Mouse (Mus musculus) adrenal gland, postnatal 4 days (tissue): ENCODE results near the gene Tmem38b. TPM values are rescaled to one million over a fixed set of nuclear protein-coding genes. Genes with fewer than 3 reads are reported as not detected.

Experiments used
- DNase-seq, 2 experiments: peaks; one replicate each; pipeline ENCODE4 v3.0.0; 2021 to 2022; ENCODE audit warnings: low spot score in 2 of 2, mixed read lengths in 2 of 2
- total RNA-seq, 2 experiments: library from RNA; stranded (reverse); gene quantifications; 2 replicates each; pipeline ENCODE4 v1.2.3; 2021

Gene Tmem38b
- total RNA-seq, 2 experiments from 2014 or later, result 21.5 to 24.3 TPM

DNA sequence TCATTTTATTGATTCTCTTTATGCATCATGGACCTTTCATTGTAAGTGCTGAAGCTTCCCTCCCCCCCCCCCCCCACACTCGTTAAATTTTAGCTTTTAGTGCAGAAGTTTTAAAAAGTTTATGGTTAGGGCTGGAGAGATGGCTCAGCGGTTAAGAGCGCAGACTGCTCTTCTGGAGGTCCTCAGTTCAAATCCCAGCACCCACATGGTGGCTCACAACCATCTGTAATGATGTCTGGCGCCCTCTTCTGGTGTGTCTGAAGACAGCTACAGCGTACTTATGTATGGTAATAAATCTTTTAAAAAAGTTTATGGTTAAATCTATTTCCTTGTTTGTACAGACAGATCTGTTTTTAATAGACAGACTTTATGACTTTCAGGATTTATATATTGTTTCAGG, 2.0 kb downstream of the Tmem38b start:
- no peak for DNase-seq

DNA sequence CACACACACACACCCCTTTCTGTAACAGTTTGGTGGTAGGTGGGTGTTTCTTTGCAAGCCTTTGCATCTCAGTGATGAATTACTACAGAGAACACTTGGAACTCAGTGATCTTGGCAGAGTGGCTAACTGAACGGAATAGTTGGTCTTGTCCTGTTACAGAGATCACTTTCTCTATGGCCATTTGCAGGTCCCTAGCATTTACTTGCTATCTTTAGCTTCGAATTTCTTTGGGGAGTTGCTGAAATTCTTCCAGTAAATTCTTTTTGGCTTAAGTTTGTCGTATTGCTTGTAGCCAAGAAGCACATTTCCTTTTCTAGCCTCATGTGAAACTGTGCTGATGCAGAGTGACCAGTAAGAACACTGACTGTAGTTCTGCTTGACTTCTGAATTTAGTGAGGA, 3.1 kb downstream of the Tmem38b start:
- no peak for DNase-seq

DNA sequence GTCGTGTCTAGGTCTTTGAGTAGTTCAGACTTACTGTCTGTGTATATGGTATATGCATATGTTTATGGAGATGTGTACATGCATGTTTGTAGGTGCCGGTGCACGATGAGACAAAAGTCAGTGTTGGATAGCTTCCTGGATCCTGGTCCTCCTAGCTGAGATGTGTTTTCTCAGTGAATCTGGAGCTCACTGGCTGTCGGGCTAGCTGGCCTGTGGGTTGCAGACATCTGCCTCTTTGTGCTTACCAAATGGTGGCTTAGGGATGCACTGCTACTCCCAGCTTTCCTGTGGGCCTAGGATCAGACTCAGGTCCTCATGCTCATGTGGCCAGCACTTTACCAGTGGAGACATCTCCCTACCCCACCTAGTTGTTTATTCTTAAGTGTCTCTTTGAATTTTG, 4.2 kb downstream of the Tmem38b start:
- no peak for DNase-seq

DNA sequence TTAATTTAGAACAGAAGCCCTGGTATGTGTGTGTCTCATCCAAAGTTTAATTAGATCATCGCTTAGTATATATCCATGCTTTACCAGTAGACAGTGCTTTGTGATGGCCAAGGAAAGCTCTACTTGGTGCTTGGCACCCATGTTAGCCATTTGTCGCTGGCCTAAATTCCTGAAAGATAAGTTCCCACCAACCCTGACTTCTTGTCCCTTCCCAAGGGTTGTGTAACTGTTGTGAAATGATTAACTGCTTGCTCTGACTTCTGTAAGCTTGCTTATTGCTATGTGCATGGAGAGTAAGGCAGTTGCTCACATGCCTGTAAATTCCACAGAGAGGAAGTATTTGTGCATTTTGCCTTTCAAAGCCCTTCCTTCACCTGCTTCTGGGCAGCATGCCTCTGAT, 4.7 kb downstream of the Tmem38b start:
- DNase-seq, result no peak

DNA sequence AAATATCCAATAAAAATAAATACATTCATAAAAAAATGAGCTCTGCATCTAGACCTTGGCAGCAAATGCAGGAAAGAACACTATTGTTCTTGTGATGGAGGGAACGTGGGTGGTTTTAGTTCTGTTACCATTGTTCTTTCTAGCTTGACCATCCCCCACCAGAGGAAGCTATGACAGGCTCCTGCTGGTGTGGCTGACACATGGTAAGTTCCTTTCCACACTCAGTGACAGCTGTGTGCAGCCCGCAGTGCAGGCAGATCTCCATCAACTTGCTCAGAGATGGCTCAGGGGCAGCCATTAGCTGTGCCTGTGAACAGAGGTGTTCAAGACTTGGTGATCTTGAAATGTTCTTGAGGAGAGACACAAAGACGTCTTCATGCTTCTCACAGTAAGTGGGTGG, 6.5 kb downstream of the Tmem38b start:
- no peak for DNase-seq

DNA sequence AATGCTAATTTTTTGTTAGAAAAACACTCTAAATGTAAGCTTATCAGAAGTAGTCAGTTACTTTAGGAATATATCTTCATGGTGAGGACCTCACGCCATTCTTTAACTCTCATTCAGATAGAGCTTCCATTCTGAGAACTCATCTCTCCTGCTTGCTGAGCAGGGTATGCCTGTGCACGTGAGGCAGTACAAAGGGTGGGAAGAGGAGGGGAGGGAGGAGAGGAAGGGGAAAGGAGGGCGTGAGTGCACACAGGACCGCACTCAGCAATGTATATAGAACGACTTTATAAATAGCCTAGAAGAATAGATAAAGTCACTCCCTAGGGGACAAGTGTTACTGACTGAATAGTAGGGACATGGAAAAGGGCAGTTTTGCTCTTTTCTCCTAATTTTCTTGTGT, 11.1 kb downstream of the Tmem38b start:
- DNase-seq, result no peak

DNA sequence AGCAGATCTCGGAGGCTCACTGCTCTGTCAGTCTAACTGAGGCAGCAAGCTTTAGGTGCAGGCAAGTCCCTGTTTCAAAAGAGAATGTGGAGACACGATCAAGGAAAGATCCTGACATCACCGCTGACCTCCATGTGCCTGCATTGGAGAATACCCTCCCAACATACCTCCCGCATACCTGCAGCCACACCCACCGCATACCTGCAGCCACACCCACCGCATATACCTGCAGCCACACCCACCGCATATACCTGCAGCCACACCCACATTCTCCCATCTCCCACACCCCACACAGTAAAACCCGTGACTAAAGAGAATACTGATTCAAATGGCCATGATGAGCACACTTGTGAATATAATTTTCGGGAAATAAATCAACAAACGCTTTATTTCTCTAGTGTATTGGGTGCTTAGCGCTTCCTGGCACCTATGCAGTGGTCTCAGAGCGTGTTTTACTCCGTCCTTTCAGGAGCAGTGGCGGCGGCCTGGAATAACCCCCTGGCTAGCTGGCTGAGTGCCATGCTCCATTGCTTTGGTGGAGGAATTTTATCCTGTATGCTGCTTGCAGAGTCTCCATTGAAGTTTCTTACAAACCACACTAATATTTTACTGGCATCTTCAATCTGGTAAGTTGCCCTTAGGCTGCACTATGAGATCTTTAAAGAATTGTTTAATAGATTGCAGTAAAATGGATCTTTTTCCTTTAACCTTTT, 14.5 kb downstream of the Tmem38b start:
- no peak for DNase-seq

DNA sequence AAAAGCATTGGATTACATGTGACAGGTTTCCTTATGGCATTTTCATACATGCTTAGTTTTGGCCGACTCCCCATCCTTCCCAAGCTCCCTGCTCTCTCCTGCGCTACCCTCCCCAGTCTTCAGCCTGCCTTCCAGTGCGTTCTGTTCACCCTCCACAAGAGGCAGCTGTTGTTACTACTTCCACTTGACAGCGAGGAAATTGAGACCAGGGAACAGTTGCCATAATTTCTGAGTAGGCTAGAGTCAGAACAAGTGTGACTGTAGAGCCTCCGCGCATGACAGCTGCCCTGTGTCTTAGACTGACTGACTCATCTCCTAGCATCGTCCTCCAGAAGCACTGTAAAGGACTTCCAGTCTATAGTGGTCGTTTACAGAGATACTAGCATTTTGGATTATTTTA, 17.7 kb downstream of the Tmem38b start:
- no peak for DNase-seq

DNA sequence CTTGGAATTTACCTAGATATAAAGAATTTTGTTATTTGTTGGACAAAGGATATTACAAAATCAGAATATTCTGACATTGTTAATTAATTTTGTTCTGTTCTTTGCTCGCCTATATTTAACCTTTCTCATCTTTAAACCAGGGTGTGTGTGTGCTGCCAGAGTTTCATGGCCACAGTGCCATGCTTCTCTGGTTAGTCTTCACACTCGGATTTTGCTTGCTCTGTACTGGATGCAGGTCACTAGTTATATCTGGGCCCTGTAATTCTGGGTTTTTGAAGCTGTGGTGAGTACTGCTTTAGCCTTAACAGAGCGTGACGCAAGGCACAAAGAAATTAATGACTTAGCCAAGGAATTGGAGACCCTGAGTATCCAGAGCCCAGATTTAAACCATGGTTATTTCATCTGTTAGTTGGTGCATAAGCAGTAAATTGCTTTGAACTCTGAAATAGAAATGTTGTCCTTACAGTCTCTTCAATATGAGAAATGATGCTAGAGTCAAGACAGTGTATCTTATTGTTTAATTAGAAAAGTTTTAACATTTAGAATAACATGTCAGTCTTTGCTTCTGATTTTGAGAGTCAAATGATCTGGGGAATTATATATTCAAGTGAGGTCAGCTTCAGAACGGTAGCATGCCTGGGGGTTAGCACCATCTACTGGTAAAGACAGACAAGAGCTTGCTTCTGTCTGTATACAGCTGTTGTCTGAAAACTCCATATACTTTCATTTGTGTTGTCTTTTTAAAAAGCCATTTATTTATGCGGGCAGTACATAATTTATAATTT, 19.2 kb downstream of the Tmem38b start:
- DNase-seq, result no peak

DNA sequence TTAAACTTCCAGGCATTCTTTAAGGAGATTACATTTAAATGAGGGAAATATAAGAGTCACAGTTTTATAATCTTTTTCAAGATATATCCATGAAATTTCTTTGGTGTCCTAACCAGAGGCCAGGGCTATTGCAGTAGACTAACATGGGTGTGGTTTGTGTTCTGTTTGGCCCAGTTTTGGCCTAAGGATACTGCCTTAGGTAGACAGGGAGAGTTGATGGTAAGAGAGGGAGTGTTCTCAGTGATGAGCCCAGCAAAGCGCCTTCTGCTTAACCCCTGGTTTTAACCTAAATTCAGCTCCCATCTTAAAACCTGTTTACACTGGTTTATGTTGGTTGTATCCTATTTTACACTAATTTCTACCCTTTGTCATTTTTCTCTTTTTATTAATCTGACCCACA, 19.8 kb downstream of the Tmem38b start:
- no peak for DNase-seq

DNA sequence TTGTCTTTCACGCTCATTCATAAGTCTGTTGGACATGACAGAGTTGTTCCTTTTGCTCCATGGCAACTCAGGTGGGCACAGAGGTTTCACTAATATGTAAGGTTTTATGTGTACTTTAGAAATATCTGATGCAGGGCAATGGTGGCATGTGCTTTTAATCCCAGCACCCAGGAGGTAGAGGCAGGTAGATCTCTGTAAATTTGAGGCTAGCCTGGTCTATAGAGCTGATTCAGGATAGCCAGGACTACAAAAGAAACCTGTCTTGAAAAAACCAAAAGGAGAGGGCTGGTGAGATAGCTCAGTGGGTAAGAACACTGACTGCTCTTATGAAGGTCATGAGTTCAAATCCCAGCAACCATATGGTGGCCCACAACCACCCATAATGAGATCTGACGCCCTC, 20.5 kb downstream of the Tmem38b start:
- DNase-seq, result no peak

DNA sequence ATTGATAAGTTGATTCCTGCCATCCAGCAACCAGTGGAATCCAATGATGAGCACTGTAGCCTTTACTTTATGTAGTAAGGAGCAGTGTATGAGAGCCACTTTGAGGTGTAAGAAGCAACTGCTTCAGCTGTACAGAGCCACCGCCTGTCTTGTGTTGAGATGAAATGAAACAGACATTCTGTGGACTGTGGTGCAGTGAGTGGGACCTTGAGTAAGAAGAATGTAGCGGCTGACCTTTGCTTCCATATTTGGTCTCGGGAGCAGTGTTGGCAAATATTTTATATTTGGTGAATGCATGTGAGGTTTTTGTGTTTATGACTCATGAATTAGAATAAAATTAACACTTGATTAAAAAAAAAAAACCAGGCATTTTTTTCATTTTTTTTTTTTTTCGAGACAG, 21.7 kb downstream of the Tmem38b start:
- DNase-seq, result no peak

DNA sequence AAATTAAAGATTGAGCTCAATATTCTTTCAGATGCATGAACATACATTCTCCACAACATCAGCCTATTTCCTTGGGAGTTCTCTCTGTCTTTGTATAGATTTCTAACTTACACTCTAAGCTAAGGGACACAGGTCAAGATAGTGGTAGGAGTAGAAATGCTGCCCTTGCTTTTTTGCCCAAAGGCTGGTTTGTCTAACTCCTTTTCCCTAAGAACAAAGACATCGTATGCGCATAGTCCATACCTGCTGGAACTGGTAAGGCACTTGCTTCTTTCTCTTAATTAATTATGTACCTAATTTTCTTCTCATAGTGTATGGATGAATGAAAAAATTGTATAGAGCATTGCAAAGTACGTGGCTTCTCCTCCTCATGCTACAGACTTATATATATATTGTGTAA, 22.5 kb downstream of the Tmem38b start:
- DNase-seq, result no peak

DNA sequence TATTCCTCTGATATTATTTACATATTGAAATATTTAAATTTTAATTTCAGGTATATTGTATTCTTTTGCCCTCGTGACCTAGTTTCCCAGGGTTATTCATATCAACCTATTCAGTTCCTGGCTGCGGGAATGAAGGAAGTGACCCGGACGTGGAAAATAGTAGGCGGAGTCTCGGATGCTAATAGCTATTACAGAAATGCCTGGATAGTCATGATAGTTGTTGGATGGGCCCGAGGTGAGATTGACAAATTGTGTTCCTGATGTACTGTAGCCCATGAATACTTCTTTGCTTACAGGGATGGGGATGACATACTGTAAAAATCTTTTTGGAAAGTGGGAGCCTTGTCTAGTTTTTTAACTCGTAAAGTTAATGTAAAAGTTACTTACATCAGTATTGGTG, 23.0 kb downstream of the Tmem38b start:
- no peak for DNase-seq

DNA sequence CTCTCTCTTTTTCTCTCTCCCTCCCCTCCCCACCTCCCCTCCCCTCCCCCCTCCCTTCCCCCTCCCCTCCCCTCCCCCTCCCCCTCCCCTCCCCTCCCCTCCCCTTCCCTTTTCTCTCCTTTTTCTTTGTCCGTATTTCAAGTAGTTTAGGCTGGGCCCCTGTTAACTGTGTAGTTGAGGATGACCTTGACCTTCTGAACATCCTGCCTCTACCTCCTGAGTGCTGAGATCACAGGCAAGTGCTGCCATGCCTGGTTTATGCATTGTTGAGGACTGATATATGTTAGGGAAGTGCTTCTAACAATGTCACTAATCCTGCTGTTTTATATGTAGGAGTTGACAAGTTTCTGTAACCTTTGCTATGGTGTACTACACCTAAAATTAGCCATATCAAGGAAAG, 24.0 kb downstream of the Tmem38b start:
- DNase-seq, result no peak

DNA sequence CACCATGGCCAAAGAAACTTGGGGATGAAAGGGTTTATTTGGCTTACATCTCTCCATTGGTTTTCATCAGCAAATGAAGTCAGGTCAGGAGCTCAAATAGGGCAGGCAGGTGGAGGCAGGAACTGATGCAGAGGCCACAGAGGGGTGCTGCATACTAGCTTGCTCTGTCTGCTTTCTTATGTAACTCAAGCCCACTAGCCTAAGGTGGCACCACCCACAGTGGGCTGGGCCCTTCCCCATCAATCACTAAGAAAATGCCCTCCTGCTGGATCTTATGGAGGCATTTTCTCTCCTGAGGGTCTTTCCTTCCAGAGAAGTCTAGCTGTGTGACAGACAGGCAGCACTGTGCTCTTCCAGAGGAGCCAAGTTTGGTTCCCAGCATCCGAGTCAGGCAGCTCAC, 27.5 kb downstream of the Tmem38b start:
- DNase-seq, result no peak

DNA sequence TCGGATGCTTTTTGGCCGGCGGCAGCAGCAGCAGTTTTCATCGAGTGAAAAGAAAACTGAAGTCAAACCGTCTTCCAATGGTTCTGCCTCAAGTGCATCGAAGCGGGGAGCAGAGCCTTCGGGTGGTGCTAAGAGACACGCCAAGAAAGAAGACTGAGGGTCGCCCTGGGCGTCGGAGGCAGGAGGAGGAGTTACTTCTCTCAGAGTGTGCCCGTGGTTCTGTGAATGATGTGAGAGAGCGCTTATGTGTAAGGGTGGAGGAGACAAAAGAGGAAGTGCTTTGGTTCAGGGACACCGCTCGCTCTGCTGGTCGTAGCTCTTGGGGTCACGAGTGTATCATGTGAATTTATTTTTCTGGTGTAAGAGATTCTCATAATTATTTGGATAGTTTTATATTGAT, 34.1 kb downstream of the Tmem38b start:
- no peak for DNase-seq

DNA sequence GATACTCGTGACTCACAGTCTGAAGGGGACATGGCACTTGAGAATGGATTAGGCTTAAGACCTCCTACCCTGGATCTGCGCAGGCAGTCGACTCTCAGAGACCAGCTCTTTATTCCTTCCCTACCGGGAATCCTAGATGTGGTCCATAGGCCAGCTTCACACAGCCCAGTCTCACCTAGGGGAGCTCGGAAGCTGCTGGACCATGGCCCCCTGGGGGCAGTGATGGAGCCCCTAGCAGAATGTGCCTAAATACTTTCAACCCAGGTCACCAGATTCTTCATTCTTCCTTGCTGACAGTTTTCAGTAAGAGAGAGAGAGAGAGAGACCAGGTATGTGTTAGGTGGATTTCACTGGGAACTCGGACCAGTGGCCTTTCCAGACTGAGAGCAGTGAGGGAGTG, 36.3 kb downstream of the Tmem38b start:
- DNase-seq, result no peak

DNA sequence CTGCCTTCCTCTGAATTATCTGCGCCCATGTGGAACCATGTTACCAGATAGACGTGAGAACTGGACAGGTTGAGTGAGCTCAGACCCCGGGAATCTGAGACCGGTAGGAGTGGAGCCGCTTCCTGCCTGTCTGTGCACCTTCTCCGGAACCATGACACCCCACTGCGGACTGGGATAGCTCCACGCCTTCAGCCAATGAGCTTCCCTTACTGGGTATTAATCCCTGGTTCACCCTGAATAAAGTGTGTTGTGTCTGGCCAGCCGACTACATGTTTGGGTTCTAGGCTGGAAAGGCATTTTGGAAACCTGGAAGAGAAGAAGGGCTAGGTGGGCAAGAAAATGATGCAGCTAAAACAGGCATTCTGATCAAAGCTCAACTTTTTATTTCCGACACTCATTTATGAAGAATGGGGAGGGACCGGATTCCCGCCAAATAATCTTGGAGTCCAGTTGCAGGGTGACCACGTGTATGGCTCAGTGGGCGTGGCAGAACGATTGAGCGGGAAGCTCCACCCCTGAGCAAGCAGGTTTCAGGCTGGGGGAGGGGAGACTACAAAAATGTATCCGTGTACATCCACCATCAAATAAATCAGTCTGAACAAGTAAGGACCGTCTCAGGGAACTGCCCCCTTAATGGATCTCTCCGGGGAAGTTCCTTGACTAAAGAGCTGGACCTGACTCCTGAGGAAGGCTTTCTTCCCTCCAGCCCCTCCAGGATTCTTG, 38.4 kb downstream of the Tmem38b start:
- no peak for DNase-seq

DNA sequence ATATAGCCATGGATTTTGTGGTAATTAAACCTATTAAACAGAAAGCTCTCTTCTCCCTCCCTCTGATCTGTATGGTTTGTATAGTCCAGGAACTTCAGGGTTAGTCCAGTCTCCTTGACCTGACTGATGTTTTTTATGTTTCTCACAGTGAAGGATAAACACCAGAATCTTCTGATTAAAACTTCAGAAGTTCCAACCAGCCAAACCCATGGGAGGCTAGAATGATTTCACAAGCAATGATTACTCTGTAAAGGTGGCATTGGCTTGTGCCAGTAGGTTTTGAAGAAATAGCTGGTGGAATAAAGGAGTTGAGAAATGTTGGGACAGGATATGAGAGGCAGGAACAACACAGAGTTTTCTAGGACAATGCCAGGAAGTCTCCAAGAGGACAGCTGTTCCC, 40.6 kb downstream of the Tmem38b start:
- DNase-seq, result no peak

DNA sequence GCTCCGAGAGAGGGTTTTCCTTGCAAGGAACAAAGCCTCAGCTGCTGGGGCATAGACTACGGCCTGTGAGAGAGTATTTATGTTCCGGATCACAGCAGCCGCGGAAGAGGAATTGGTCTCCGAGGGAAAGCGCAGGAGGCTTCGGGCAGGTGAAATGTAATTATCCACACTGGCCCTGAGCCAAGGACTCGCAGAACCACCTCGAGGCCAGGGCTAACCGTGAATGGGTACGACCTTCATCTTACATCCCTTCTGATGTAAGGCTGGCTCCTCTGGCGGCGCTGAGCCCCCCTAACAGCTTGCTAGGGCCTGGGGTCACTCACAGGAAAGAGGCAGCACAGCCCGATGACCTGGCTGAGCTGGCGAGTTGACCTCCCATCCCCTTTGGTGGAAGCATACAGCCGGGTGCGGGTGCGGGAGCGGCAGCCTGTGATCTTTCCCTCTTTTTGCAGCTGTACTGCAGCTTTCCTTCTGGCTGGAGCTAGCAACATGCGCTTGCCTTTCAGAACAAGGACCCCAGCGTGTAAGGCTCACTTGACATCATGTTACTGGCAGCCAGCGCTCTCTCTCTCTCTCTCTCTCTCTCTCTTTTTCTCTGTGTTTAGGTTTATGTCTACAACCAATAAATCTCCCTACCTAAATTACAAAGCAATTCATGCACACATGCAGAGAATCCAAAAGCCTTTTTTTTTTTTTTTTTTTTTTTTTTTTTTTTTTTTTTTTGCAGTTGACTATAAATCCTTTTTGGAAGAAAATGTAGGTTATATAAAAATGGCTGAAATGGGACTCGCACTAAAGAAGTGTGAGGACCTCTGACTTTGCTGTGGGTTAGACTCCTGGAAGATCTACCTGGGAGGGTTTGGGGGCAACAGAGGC, 52.9 kb downstream of the Tmem38b start:
- no peak for DNase-seq
